Mouse (Mus musculus): ENCODE data around the gene Trim69.

The Trim69 gene

DNA sequence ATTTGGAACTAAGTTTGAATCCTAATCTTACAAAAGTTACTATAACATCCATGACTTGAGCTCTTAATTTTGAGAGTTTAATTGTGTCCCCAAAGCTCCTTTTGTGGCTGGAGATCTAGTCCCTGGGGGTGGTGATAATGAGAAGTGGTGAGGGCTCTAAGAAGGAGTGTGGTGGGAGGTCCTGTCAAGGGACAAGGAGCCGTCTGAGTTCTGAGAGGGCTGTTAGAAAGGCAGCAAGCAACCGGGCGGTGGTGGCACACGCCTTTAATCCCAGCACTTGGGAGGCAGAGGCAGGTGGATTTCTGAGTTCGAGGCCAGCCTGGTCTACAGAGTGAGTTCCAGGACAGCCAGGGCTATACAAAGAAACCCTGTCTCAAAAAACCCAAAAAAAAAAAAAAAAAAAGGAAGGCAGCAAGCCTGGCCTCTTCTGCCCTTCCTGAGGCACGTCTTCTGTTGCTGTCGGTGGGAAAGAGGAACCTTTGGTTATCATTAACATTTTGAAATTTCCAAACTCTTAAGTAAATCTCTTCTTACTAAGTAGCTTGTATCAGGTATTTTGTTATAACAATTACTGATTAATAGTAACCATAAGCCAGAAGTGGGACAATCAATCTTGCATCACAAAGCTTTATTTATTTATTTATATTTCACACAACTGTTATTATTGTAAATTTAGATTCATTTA, 6.7 kb upstream of the Trim69 start:
- DNase-seq: no peak

DNA sequence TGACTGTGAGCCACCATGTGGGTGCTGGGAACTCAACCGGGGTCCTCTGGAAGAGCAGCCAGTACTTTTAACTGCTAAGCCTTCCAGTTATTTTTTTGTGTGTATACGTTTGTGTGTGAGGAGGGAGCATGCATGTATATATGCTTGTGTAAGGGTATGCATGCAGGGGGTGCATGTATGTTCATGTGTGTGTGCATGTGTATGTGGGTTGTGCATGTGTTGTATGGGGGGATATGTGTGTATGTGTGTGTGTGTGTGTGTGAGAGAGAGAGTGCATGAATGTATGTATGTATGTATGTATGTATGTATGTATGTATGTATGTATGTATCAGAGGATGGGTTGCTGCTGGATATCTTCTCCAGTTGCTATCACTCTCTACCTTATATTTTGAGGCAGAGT, 6.0 kb upstream of the Trim69 start:
- no peak for DNase-seq

DNA sequence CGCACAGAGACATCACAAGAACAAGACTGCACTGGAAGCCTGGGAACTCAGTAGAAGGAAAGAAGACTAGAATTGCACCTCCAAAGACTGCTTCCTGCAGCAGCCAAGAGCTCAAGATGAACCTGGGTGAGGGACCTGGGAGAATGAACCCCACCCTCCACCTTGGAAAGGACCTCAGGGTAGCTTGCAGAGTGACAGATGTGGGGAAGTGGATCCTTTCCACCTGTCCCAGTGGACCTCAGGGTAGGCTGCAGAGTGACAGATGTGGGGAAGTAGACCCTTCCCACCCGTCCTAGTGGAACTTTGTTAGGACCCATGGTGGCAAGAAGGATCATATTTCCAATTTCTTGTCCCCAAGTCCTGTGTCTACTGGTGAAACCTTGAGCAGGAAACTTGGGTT, 5.2 kb upstream of the Trim69 start:
- no peak for DNase-seq

DNA sequence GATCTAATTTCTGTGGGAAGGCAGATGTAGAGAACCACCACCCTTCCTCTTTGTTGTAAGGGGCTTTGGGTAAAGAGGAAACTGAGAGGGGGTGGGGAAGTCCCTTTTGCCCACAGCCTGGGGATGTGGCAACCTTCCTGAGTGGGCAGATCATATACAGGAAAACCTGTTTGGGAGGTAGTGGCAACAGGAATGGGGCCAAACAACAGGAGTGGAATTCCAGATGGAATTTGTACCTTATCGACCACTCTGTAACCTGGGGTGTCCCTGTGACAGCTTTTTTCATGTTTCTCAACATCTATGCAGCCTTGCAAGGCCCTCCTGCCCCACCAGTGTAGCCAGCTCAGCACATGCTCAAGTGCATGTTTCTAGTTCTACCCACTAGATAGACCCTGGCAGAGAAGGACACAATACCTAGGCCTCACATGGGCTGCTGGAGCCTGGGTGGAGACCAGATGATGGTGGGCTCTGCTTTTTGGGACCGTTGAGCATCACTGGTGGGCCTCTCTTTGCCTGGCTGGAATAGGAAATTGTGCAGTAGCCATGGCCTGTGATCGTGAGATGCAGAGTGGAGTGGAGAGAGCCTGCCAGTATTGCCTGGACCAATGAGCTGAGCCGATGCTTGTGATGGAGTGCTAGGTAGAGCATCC, 4.3 kb upstream of the Trim69 start:
- DNase-seq: no peak

DNA sequence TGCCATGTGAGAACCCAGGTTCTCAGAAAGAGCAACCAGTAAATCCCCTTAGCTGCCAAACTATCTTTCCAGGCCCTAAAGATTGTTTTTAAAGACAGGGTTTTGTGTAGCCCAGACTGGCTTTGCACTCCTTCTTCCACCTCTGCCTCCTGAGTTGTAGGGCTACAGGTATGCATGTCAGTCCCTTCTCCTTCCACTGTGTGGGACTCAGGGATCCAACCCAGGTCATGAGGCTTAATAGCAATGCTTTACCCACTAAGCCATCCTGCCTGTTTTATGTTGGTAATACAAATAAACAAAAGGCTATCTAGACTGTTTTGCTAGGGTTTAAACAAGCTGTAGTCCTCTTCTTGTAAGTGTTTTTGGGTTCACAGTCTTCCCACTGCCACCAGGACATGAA, 2.9 kb upstream of the Trim69 start:
- DNase-seq: no peak

DNA sequence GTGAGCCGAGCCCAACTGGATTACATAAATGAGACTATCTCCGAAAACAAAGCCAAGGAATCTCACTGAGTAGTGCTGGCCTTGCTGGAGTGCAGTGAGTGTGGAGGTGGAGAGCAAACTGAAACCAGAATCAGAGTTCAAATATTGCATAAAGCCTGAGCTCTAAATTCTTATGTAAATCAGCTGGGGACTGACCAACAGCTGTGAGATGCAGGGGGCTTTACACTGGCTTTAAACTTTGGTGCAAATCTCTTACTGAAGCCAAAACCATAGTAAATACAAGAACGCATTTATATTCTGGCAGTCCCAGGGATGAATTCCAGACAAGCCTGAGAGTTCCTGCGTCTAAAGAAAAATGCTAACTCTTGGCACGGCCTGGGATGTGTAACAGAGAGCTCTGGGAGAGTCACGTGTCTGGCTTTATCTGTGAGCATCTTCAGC, 2.1 kb upstream of the Trim69 start:
- DNase-seq: no peak

DNA sequence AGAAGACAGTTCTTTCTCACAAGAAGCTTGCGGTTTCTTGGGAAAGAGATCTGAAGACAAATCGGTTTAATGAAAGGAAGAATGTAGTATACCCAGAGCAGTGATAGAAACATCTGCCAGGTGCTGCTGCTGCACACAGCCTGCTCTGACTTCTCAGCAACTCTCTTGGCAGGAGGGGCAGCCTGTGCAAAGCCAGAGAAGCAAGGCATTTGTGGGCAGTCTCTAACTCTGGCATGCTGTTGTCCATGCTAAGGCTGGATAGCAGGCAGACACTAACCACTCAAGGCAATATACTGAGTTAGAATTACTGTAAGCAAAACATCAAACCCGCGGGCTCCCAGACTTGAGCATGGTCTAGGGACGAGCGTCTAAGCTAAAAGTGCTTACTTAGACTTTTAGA, 833 bp upstream of the Trim69 start:
- no peak for DNase-seq

DNA sequence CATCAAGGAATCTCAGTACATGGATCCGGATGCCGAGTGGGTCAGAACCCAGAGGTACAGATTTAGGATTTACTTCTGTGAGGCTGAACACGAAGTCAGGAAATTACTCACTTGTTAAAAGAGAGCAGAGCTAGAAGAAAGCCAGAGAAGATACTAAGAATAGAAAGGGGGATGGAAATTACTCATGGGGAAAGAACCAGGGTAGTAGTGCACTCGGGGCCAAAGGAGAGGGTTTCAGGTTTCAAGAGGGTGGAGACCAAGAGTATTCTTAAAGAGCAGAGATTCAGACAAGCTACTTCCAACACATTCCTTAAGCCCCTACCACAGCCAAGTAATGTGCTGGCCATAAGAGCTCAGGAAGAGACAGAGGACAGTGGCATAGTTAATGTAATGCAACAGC, 1.0 kb downstream of the Trim69 start:
- no peak for DNase-seq

DNA sequence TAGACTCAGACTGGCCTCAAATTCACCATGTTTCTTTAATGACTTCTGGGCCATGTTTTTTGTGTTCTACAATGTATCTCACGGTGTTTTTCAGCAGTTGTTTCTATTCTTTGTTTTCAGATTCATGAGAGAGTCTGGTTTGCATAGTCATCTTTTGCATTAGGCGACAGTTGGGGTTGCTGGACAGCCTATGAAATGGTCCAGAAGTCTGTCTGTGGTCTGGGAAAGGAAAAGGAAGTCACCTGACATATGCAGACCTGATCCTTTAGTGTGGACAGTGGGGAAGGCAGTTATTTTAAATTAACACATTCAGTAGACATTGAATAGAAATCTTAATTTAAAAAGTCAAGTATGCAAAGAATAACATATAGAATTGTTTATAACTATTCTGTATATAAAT, 2.0 kb downstream of the Trim69 start:
- DNase-seq: no peak

DNA sequence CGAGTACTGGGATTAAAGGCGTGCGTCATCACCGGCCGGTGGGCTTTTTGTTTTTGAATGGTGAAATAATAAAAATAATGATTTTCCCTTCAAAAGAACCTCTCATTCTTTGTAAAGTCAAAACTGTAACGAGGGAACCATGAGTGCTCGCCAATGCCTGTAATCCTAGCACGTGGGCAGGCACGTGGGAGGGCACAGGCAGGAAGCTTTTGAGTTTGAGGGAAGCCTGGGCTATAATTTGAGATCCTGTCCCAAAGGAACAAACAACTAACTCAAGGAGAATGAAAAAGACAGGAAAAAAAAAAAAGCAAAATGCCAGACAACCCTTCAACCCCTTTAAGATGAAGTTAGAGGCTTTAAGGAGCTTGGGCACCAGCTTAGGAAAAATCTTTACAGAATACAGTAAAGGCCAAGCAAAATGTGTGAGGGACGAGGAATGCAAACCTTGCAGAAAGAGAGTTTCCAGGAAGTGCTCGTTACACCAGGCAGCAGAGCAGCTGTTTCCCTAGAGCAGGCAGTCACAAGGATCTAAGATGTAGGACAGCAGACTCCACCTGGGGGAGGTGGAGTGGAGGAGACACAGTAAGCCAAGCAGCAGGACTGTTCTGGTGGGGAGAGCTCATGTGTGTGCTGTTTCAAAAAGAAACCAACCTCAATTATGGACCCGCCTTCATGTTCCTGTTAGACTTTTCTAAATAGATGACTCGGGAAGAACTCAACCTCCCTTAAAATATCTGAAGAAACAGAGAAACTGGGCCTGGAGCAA, 3.1 kb downstream of the Trim69 start:
- no peak for DNase-seq

DNA sequence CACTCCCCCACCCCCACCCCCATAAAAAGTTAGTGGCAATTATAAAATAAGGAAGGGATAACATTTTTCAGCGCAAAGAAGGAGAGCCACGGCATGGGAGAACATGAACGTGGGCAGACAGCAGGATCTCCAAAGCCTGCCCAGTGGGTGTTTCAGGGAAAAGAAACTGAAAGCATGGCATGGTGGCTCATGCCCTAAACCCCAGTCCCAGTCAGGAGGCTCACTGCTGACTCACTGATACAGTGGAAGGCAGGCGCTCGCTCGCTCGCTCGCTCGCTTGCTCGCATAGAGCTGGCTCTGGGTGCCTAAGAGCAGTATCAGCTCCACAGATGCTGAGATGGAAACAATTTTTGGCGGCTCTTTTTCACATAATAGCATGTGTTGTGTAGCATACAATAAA, 3.8 kb downstream of the Trim69 start:
- no peak for DNase-seq

DNA sequence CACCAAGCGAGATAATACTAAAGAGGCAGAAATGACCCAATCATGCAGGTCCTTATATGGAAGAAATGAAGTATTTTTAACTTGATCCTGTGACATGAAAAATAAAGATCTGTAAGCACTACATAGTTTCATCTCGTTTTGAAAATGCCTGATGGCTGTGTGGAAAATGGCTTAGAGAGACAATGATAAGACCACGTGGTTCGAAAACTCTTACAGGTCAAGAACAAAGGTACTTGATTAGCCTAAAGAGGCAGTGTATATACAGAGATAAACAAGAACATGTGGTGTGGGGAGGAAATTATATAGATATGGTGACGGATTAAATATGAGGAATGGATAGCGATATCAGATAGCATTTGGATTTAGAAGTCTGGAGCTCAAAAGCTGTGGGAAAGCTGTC, 10.8 kb downstream of the Trim69 start:
- no peak for DNase-seq

DNA sequence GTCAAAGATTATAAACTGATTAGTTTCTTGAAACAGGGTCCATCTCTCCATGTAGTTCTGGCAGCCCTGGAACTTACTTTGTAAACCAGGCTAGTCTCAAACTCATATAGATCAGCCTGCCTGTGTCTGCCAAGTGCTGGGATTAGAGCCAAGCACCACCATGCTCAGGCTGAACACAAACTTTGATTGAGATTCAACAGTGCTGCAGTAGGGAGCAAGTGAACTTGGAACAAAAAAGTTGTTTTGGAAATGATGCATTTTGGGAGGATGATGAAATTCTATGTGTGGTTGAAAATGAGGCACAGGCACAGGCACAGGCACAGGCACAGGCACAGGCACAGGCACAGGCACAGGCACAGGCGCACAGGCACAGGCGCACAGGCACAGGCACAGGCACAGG, 11.7 kb downstream of the Trim69 start:
- DNase-seq: no peak

DNA sequence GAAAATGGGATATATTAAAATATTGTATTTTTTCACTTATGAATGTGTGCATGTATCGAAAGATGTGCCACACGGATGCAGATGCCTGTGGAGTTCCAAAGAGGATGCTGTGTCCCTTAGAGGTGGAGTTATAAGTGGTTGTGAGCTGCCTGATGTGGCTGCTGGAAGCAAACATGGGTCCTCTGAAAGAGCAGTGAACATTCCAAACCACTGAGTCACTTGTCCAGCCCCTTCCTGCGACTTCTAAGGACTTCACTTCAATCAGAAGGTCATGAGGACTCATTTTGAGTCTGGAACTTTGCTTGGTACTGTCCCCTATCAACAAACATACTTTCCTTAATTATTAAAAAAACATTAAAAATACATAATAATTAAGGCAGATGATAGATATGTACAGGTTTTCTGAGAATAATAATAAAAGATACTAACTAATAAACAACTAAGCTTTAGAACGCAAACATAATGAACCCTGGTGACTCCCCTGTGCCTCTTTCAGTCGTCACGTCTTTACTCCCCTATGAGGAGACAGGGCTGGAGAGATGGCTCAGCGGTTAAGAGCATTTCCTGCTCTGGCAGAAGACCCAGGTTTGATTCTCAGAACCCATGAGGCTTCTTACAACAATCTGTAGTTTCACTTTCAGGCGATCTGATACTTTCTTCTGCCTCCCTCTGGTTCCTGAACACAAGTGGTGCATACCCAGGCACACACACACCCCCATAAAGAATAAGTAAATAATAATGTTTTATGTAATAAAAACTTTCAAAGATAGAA, 19.7 kb downstream of the Trim69 start:
- no peak for DNase-seq

DNA sequence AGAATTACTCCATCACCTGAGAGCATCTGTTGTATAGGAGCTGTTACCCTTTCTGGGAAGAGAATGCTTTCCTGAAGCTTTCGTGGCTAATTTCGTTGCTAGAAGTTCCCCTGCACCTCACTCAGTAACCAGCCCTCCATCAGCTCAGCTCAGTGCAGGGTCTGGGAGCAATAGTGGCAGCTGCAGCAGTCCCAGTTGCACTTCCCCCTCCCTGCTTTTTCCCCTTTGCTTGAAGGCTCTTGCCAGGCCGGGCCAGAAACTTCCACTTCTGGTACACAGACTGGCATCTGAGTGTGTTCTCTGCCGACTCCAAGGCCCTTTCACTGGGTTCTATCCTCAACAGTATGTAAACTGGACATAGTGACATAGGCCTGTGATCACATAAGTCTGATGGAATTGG, 24.6 kb downstream of the Trim69 start:
- no peak for DNase-seq

DNA sequence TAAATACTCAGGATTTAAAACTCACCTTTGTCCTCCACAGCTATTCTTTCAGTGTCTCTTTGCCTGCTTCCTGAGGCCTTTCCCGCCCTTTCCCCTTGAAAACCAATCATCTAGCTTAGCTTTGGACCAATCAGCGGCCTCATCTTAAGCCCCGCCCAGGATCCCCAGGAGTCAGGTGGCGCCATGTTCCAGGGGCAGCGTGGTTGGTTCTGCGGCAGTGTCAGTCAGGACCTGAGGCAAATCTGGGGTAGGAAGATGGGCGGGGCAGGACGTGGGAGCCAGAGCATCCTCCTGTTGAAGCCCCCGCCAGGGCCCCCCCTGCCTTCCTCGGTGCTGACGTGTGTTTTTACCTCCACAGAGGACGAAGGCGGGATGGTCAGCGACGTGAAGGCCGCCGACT, 25.6 kb downstream of the Trim69 start, which contains the start of the genes Patl2 and Terb2:
Gene Patl2 (minus strand): TSS at position 84 of the 400 bp plus-strand sequence.
Gene Terb2 (plus strand): TSS at position 167 of the 400 bp plus-strand sequence.
- DNase-seq: no peak

DNA sequence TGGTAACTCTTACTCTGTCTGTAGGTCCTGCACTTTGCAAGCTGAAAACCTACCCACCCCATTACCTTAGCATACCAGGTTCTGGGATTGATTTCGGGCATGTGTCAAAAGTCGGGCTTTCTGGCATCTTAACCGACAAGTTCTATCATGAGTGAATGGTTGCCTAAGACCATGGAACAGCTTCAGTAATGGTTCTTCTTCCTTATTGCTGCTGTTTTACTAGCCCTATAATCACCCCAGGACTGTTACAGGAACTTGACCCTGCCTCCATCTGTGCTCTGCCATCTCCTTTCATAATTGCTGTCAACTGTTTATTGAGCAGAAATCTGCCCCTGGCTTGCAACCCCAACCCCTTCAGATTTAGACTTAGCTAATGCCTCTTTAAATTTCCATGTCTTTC, 26.3 kb downstream of the Trim69 start:
- DNase-seq: no peak

DNA sequence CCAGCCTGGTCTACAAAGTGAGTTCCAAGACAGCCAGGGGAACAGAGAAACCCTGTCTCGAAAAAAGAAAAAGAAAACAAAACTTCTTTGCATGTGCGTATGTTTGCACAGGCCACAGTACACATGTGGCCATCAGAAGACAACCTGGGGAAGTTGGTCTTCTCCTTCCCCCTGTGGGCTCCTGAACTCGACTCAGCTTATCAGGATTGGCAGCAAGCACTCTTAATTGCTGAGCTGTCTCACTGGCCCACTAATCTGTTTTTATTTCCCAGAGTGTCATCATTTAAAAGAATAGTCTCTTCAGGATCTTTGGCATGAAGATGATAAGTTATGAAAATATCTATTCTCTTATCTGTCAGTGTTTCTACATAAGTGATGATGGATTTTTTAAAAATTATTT, 31.3 kb downstream of the Trim69 start:
- no peak for DNase-seq

DNA sequence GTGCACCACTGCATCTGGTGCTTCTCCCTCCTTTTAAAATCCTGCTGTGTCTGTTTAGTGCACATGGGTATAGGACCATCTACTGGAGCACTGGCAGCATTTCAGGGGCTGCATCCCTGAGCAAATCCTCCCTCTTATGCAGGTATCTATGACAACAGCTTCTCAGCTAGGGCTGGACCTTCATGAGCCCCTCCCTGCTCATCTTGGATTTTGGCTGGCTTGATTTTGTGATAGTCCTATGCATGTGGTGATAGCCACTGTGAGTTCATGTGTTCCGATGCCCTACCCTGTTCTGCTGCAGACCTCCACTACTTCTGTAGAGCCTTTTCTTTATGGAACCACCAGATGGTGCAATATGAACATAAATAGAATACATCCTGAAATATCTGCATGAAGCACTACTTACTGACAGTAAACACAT, 34.0 kb downstream of the Trim69 start:
- DNase-seq: no peak

DNA sequence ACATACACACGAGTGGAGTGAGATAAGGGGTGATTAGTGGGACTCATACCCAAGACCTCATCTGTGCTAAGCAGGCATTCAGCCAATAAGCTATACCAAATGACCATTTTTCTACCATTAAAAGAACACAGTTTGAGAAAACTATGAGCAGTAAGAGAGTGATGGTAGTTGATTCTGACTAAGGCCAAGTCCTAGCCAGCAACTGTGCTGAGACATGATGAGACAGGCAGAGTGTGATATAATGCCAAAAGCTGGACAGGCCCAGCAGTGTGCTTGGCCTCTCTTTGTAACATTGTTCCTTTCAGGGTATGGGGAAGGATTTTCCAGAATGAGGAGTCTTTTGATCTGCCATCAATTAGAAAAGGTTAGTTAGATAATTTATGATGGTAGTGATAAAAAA, 41.0 kb downstream of the Trim69 start:
- no peak for DNase-seq

DNA sequence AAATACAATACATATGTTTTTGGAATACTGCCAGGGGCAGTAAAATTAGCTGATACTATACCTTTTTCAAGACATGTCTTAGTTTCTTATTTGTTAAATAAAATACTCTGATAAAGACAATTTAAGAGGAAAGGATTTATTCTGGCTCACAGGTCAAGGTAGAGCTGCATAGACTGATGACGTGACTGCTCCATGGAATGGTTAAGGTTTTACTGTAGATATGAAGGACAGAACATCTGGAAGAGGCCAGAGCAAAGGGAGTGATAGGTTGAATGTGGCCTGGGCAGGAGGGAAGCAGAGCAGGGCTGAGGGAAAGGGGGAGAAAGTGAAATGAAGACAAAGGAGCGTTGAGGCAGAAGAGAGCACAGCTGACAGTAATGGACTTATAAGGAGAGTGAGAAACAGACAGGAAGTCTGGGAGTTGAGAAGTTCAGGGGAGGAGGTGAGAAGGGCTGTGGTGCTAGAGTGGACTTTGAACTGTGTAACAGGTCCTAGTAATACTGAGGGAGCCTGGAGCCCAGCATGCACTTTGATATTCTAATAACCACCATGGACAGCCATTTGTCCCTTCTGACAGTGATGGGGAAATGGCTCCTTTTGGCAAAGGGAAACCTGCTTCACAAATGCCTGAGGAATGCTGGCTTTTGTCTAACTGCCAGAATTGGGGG, 46.1 kb downstream of the Trim69 start:
- DNase-seq: no peak

DNA sequence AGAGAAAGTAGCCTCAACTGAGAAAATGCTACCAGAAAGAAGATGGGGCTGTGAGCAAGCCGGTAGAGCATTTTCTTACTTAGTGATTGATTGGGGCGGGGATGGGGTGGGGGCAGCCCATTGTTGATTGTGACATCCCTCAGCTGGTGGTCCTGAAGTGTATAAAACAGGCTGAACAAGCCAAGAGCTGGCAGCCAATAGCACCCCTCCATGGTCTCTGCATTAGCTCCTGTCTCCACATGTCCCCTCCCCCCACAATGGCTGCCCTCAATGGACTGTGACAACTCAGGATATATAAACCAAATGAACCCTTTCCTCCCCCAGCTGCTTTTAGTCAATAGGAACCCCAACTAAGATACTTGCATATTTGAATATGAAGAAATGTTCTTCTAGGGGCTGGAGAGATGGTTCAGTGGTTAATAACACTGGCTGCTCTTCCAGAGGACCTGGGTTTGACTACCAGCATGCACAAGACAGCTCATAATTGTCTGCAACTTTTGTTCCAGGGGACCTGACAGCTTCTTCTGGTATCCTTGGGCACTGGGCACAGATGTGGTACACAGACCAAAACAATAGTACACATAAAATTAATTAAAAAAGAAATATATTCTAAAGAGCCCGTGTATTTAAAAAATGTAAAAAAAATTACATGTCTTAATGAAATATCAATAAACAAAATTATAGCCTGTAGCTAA, 50.2 kb downstream of the Trim69 start:
- DNase-seq: no peak

Measured in kidney, adult 18-20 months (tissue).